Mouse (Mus musculus) limb, embryonic 13.5 days (tissue): Measurements from ENCODE around the gene Plcb1. TPM values are rescaled to one million over a fixed set of nuclear protein-coding genes. Genes with fewer than 3 reads are reported as not detected.
"Not testable (repeated sequence)": the region's sequence is repeated elsewhere in the genome, so short reads cannot be mapped to it uniquely, and the experiment has no call there.

Experiments
- ATAC-seq: fragments of 200-750 bp; cut with Nextera tagmentation; 2 replicates; pipeline ENCODE4 v1.8.0; 2017; ENCODE audit warnings: low read depth, moderate number of reproducible peaks, moderate TSS enrichment; ENCODE audit not compliant: low FRiP score
- H3K27ac ChIP-seq: fragments of 300-500 bp; sonication (generic); 2 replicates; pipeline ENCODE4 v1.5.1; 2015; ENCODE audit warnings: inconsistent platforms, mild to moderate bottlenecking, moderate library complexity
- H3K27me3 ChIP-seq: fragments of 300-500 bp; sonication (generic); 2 replicates; pipeline ENCODE4 v1.6.1; 2015; ENCODE audit warnings: mild to moderate bottlenecking, inconsistent platforms
- H3K36me3 ChIP-seq: fragments of 300-500 bp; sonication (generic); 2 replicates; pipeline ENCODE4 v1.6.1; 2015; ENCODE audit warnings: inconsistent platforms, mild to moderate bottlenecking, moderate library complexity
- H3K4me1 ChIP-seq: fragments of 300-500 bp; sonication (generic); 2 replicates; pipeline ENCODE4 v1.6.1; 2015; ENCODE audit warnings: inconsistent platforms
- H3K4me2 ChIP-seq: fragments of 300-500 bp; sonication (generic); replicated peaks from 2 replicates; pipeline ENCODE4 v1.6.1; 2015; ENCODE audit warnings: inconsistent platforms, mild to moderate bottlenecking, moderate library complexity
- H3K4me3 ChIP-seq: fragments of 300-500 bp; sonication (generic); 2 replicates; pipeline ENCODE4 v1.5.1; 2015; ENCODE audit warnings: moderate library complexity, mild to moderate bottlenecking, inconsistent platforms
- H3K9ac ChIP-seq: fragments of 300-500 bp; sonication (generic); 2 replicates; pipeline ENCODE4 v1.6.1; 2015; ENCODE audit warnings: mild to moderate bottlenecking, inconsistent platforms
- H3K9me3 ChIP-seq: fragments of 300-500 bp; sonication (generic); 2 replicates; pipeline ENCODE4 v1.6.1; 2016; ENCODE audit warnings: inconsistent platforms
- WGBS: fragments of 180-500 bp; shearing (Covaris S2); methylation state at CpG from one replicate; pipeline ENCODE4 v1.1.7; 2015; 5-methylcytosine and 5-hydroxymethylcytosine counted together
- polyA plus RNA-seq: library from polyadenylated mRNA; unstranded; fragments of >200 nt; fragmentation: Nextera tagmentation; extraction: Ambion mirVana; gene quantifications from 2 replicates; pipeline ENCODE4 v1.2.1, GENCODE M21; 2015

Gene Plcb1
- polyA plus RNA-seq, 1 experiment from 2014 or later: 15.5 TPM

DNA sequence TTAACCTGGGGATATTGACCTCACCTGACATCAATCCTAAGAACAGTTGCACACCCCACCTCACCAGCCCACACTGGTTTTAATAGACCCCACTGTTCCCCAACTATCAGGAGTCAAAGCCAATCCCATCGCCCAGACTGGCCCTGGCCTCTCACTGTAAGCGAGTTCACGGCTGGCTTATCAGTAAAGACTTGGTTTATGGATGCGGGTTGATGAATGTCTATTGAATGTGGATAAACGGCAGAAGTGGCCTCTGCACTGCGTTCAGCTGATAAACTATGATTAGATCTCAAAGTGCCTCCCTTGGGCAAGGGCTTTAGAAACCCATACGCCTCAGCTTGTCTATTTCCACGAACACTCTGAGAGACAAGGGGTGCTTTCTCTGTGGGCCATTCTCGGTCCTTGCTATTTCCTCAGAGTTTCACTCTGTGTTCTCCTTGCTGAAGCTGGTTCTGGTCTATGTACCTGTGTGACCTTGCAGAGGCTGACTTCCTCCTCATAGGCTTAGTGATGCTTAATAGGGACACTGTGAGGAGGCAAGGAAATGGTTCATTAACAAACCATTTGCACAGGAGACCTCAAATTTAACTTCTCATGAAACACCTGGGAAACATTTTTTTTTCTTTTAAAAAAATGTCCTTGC is 203.9 kb downstream of the Plcb1 start:
- 75% methylated on average over 9 of the region's 9 CpGs for WGBS
- no peak overlapping the region for H3K9ac ChIP-seq
- H3K4me3 ChIP-seq: no peak overlapping the region
- no peaks in the 10 kb centered on the region for H3K27me3 ChIP-seq
- ATAC-seq: no peak
- no peaks in the 10 kb centered on the region for H3K4me1 ChIP-seq
- H3K36me3 ChIP-seq: no peaks in the 10 kb centered on the region
- no peak overlapping the region for H3K27ac ChIP-seq
- no peak overlapping the region for H3K4me2 ChIP-seq
- H3K9me3 ChIP-seq: no peaks in the 10 kb centered on the region

DNA sequence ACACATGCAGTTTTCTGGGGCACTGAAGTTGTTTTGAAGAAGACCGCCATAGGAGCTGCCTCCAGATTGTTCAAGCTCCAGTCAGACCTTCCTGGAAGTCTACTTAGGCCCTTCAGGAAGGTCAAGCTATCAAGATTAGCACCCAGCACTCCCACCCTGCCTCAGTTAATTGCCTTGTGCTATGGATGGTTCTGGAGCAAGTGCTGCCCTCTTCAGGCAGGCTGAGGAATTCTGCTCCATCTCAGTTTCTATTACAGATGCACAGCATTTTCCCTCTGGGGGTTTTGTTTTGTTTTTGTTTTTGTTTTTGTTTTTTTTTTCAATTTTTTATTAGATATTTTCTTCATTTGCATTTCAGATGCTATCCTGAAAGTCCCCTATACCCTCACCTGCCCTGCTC is 221.3 kb downstream of the Plcb1 start:
- Histone ChIP-seq H3K9ac (no peak overlapping the region), H3K27me3 (no peaks in the 10 kb centered on the region), H3K27ac (no peak overlapping the region), H3K36me3 (no peaks in the 10 kb centered on the region), H3K4me3 (no peak overlapping the region), H3K9me3 (no peaks in the 10 kb centered on the region), H3K4me1 (no peaks in the 10 kb centered on the region), H3K4me2 (no peak overlapping the region)
- no peak for ATAC-seq
- WGBS: 95% methylated on average over 1 of the region's 1 CpGs

DNA sequence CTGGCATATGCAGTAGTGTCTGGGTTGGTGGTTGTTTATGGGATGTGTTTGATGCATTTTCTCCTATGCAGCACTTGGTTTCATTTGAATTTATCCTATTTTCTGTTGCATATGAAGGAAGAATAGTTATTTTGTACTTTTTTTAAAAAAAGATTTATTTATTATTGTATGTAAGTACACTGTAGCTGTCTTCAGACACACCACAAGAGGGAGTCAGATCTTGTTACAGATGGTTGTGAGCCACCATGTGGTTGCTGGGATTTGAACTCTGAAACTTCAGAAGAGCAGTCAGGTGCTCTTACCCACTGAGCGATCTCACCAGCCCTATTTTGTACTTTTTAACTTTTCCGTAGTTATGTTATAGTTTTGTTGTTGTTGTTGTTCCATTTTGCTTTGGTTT is 222.0 kb downstream of the Plcb1 start:
- not testable (repeated sequence) for H3K27me3 ChIP-seq, H3K9me3 ChIP-seq, H3K9ac ChIP-seq, H3K4me1 ChIP-seq, H3K27ac ChIP-seq, H3K4me3 ChIP-seq, H3K4me2 ChIP-seq, ATAC-seq, H3K36me3 ChIP-seq
- WGBS: 96% methylated on average over 2 of the region's 2 CpGs

DNA sequence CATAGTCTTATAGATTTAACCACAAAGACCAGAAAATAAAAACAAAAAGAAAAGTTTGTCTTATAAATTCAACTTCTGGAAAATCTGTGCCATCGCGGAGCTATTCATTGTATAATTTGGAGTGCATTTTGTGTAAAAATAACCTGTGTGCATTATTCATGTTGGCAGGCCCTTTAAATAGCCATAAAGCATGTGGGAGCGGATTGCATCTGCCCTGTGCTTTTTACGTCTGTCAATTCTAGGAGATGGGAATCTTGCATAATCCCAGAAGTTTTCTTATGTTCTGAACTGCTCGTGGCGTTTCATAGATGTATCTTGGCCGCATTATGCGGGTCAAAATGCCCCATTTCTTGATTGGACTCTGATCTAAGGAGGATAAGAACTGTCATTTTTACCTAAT is 224.5 kb downstream of the Plcb1 start:
- H3K4me3 ChIP-seq: no peak overlapping the region
- H3K27ac ChIP-seq: no peak overlapping the region
- H3K36me3 ChIP-seq: no peaks in the 10 kb centered on the region
- no peaks in the 10 kb centered on the region for H3K27me3 ChIP-seq
- H3K4me2 ChIP-seq: no peak overlapping the region
- no peak overlapping the region for H3K9ac ChIP-seq
- no peaks in the 10 kb centered on the region for H3K4me1 ChIP-seq
- no peak for ATAC-seq
- H3K9me3 ChIP-seq: no peaks in the 10 kb centered on the region
- WGBS: 83% methylated on average over 8 of the region's 8 CpGs

DNA sequence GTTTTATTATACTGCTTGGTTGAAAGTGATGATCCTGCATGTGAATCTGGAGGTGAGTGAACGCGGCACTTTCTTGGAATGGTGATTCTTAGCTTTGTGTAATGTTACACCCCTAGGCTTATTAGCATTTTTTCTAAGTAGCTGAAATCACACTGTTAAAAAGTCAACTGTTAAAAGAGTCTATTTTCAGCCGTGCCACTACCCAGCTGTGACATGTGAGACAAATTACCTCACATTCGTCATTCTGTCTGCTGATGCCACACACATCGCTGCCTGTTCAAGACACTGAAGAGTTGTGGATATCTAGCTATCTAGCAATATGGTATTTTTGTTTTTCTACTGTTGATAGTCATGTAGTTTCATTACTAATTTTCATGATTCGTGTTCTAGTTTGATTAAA is 229.6 kb downstream of the Plcb1 start:
- Histone ChIP-seq H3K4me1 (peaks cover 18% of the 10 kb centered on the region), H3K27me3 (no peaks in the 10 kb centered on the region), H3K4me3 (no peak overlapping the region), H3K9me3 (no peaks in the 10 kb centered on the region), H3K27ac (no peak overlapping the region), H3K9ac (no peak overlapping the region), H3K36me3 (no peaks in the 10 kb centered on the region), H3K4me2 (no peak overlapping the region)
- WGBS: 50% methylated on average over 6 of the region's 6 CpGs
- no peak for ATAC-seq

DNA sequence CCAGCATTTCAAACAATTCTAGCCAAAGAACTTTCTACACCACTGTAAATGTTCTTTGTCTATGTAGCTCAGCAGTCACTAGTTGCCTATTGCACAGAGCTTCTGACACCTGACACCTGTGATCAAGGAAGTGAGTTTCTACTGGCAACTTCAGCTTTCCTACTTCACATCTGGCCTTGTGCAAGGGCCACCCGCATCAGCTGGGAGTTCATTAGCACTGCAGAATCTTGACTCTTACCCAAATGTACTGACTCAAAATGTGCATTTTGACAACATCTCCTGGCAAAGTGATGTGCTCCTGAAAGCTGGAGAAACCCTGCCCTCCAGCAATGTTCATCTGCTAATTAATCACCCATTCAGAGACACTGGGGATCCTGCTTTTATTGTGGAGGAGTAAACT is 232.4 kb downstream of the Plcb1 start:
- ATAC-seq: peak; percentile 79
- H3K9ac ChIP-seq: no peak overlapping the region
- no peaks in the 10 kb centered on the region for H3K27me3 ChIP-seq
- 27% methylated on average over 1 of the region's 1 CpGs for WGBS
- no peak overlapping the region for H3K4me3 ChIP-seq
- H3K4me2 ChIP-seq: no peak overlapping the region
- no peaks in the 10 kb centered on the region for H3K36me3 ChIP-seq
- no peaks in the 10 kb centered on the region for H3K9me3 ChIP-seq
- peaks cover 18% of the 10 kb centered on the region for H3K4me1 ChIP-seq
- no peak overlapping the region for H3K27ac ChIP-seq

DNA sequence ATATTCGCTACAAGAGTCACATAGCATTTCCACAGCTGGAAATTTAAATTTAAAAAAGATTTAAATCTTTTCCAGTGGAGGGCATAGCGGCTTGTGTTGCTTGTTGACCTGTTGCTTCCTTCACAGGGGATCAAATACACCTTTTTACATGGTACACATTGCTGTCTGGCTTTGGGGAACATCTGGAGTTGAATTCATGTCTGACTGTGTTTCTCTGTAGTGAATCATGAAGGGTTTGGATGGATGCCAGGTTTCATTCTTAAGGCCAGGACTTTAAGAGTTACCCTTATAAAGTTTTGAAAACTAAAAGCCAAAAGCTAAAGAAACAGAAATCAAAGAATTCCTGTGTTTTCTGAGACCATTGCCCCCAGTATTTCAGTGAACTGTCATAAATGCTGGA is 232.8 kb downstream of the Plcb1 start:
- ATAC-seq: peak; percentile 67; the same call in 1 of the 2 replicates
- no peaks in the 10 kb centered on the region for H3K9me3 ChIP-seq
- no peaks in the 10 kb centered on the region for H3K27me3 ChIP-seq
- no peaks in the 10 kb centered on the region for H3K36me3 ChIP-seq
- no peak overlapping the region for H3K4me2 ChIP-seq
- no peak overlapping the region for H3K9ac ChIP-seq
- H3K4me3 ChIP-seq: no peak overlapping the region
- peaks cover 18% of the 10 kb centered on the region for H3K4me1 ChIP-seq
- no peak overlapping the region for H3K27ac ChIP-seq
- 43% methylated on average over 2 of the region's 2 CpGs for WGBS

DNA sequence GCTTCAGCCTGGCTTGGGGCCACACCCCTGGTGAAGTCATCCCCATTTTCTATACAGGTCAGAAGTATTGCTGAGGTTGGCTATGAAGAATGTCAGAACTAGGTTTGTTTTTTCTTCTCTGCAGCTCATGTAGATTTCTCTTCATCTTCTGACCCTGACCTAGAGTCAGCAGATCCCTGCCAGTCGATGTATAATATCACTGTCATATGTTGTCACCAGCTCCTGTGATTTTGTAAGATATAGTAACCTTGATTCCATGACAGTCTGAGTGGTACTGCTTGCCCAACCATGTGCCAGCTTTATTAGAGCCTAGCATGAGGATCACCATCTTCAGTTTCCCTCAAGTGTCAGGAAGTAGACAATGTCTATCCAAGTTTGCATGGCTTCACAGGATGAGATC is 233.7 kb downstream of the Plcb1 start:
- peaks cover 18% of the 10 kb centered on the region for H3K4me1 ChIP-seq
- H3K4me3 ChIP-seq: no peak overlapping the region
- no peaks in the 10 kb centered on the region for H3K36me3 ChIP-seq
- ATAC-seq: no peak
- H3K9ac ChIP-seq: no peak overlapping the region
- 93% methylated on average over 1 of the region's 1 CpGs for WGBS
- H3K27ac ChIP-seq: no peak overlapping the region; the same call in 1 of the 2 replicates
- H3K9me3 ChIP-seq: no peaks in the 10 kb centered on the region
- H3K4me2 ChIP-seq: no peak overlapping the region
- no peaks in the 10 kb centered on the region for H3K27me3 ChIP-seq

DNA sequence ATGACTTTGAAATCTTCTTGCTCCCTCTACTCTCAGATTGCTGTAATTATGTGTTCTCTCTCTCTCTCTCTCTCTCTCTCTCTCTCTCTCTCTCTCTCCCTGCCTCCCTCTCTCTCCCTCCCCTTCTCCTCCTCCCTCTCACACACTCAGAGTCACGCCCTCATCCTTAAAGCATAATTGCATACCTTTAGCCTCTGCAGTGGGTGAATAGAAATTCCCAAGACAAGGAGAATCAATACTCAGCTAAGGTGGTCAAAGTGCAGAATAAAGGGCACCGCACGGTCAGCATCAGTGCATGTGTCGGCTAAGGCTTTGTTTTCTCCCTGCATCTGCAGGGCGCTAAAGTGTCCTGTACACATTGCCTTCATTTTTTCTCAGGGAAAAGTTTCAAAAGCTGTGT is 243.4 kb downstream of the Plcb1 start:
- Histone ChIP-seq H3K9me3 (no peaks in the 10 kb centered on the region), H3K36me3 (no peaks in the 10 kb centered on the region), H3K27ac (no peak overlapping the region), H3K4me3 (no peak overlapping the region), H3K4me2 (peak overlapping the region; percentile 14; the same call in 1 of the 2 replicates), H3K4me1 (peaks cover 11% of the 10 kb centered on the region), H3K9ac (no peak overlapping the region), H3K27me3 (no peaks in the 10 kb centered on the region)
- 54% methylated on average over 5 of the region's 5 CpGs for WGBS
- no peak for ATAC-seq

DNA sequence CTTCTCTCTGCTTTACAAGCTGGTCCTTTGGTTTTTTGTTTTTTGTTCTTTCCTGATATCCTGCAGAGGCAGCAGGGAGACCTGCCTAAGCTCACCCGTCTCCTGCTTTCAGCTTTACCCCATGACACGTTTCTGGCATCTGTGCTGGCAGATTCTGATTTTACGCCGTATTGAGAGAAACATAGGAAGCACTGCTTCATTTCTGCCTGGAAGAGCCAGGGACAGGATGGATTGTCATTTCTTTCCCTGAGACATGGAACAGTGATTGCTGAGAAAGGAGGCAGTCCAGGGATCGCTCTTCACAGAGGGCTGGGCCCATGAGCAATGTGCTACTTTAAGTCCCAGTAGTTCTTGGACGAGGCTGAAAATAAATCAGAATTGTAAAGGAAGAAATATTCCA is 243.8 kb downstream of the Plcb1 start:
- no peak for ATAC-seq
- H3K27ac ChIP-seq: no peak overlapping the region

DNA sequence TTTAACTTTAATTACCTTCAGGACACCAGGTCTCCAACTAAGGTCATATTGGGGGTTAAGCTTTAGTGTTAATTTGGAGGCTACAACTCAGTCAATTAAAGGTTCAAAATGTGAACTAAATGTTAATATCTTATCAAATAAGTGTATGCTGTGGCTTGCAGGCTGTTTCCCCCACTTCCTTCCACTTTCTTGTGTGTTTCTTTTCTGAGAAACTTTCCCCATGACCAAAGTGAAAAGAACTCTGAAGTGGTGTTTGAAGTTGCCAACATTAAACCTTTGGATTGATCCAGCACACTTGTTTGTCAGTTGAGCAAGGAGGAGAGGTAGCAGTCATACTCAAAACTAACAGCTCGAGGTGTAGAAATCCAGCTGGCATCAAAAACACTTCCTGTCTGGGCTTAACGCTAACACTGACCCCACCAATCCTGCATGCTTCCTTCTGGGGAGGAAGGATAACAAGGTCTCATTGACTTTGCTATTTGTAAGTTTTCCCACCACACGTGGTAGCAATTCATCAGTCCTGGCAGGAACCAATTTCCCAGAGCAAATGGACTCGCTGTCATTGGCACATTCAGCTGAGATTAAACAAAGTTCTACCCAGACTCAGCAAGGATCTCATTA is 249.9 kb downstream of the Plcb1 start:
- no peak overlapping the region for H3K4me2 ChIP-seq
- WGBS: 2% methylated on average over 4 of the region's 4 CpGs

More for the DNA sequence above, 243.8 kb downstream of the Plcb1 start:
- H3K4me1 ChIP-seq: peaks cover 11% of the 10 kb centered on the region
- H3K9me3 ChIP-seq: no peaks in the 10 kb centered on the region
- no peak overlapping the region for H3K4me3 ChIP-seq
- no peak overlapping the region for H3K9ac ChIP-seq
- no peaks in the 10 kb centered on the region for H3K36me3 ChIP-seq
- H3K4me2 ChIP-seq: peak overlapping the region; percentile 14; the same call in 1 of the 2 replicates
- no peaks in the 10 kb centered on the region for H3K27me3 ChIP-seq
- WGBS: 44% methylated on average over 6 of the region's 6 CpGs

DNA sequence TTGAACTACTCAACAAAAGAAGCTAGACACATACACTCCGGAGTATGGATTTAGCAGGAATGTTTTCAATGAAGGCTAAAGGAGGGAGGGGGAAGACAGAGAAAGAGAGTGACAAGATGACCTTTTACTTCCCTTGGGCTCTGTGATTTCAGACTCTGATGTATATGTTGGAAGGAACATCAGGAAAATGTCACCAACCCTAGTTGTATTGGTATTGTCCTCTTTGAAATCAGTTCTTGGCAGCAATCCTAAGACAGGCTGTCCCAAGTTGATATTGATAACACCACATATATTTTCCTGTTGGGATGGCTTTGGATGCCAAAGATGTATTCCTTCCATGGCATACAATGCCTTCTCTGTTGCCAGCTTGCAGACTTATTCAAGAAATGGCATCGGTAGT is 262.9 kb downstream of the Plcb1 start:
- ATAC-seq: no peak
- Histone ChIP-seq H3K27ac (no peak overlapping the region), H3K9me3 (no peaks in the 10 kb centered on the region), H3K27me3 (no peaks in the 10 kb centered on the region), H3K4me1 (no peaks in the 10 kb centered on the region), H3K4me3 (no peak overlapping the region), H3K36me3 (no peaks in the 10 kb centered on the region), H3K9ac (no peak overlapping the region), H3K4me2 (no peak overlapping the region)
- WGBS: 74% methylated on average over 2 of the region's 2 CpGs

More for the DNA sequence above, 249.9 kb downstream of the Plcb1 start:
- Histone ChIP-seq H3K36me3 (no peaks in the 10 kb centered on the region), H3K27ac (no peak overlapping the region), H3K27me3 (no peaks in the 10 kb centered on the region), H3K4me1 (peaks cover 13% of the 10 kb centered on the region), H3K9ac (no peak overlapping the region), H3K9me3 (no peaks in the 10 kb centered on the region), H3K4me3 (no peak overlapping the region)
- ATAC-seq: no peak

DNA sequence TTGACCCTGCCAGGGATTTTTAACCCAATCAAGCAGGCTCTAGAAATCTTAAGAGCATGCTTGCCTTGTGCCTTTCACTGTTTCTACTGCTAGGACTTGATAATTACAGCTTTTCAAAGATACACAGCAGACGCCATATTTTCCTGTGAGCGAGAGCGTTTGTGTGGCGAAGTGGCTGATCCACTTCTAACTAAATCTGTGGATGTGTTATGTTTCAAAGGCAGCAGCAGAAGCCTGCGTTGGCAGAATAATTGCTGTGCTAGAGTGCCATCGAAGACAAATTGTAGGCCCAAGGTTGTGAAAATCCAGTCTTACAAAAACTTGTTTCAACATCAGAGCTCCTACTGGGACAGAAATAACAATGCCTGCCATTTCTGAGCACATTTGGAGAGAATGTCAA is 263.4 kb downstream of the Plcb1 start:
- ATAC-seq: no peak
- H3K9me3 ChIP-seq: no peaks in the 10 kb centered on the region
- WGBS: 80% methylated on average over 6 of the region's 6 CpGs

More for the DNA sequence above, 263.4 kb downstream of the Plcb1 start:
- H3K4me2 ChIP-seq: no peak overlapping the region
- no peaks in the 10 kb centered on the region for H3K4me1 ChIP-seq
- no peak overlapping the region for H3K9ac ChIP-seq
- H3K27me3 ChIP-seq: no peaks in the 10 kb centered on the region
- H3K36me3 ChIP-seq: no peaks in the 10 kb centered on the region
- H3K27ac ChIP-seq: no peak overlapping the region
- no peak overlapping the region for H3K4me3 ChIP-seq
